ENCODE assay signal across 14 mouse cellular contexts in genomic region chr4:149942831-149943741, GRCm38 (mm10). TPM values are rescaled to one million over a fixed set of nuclear protein-coding genes. Genes with fewer than 3 reads are reported as not detected.
DNase-seq lines count a peak whose midpoint lies in the region; TF ChIP-seq lines count a peak whose summit lies in the region.
"Had no signal": no experiment of that assay in that cellular context is flagged by ENCODE, and none has a peak within 500 bp of the region (broad histone marks: within the 10 kb centered on the region; RNA-seq: fewer than 3 reads in every experiment).

No protein-coding gene starts in this region.

- no peak for TF ChIP-seq CTCF in gastrocnemius, adult 2 months (IDR thresholded peaks at IDR 0.05)

- H3K9me3 ChIP-seq in limb, embryonic 10.5 days (replicated peaks): no peaks in the 10 kb centered on the region
- H3K9me3 ChIP-seq: embryonic facial prominence, embryonic 15.5 days; heart, embryonic 15.5 days; kidney, embryonic 15.5 days had no signal

- peak; percentile 30 for DNase-seq in gastrocnemius, adult 2 months
- DNase-seq in gastrocnemius, postnatal 10 days: no peak
- peak; percentile 23 for DNase-seq in ES-CJ7 (ENCODE audit: low read depth, low spot score)
- peak; percentile 42 to 44 for DNase-seq in cerebellum, postnatal 14 days
- no peak for DNase-seq in limb, embryonic 10.5 days (ENCODE audit: low spot score)
- no peak for DNase-seq in adrenal gland, adult 18-20 months (ENCODE audit: low spot score in 2 of 2)
- DNase-seq in adrenal gland, postnatal 14 days: no peak
- DNase-seq in adrenal gland, postnatal 25 days: no peak
- DNase-seq: lung, postnatal 14 days; retina, postnatal 1 day; thymus, postnatal 14 days had no signal

- H3K36me3 ChIP-seq in limb, embryonic 10.5 days: no peaks in the 10 kb centered on the region
- H3K36me3 ChIP-seq: embryonic facial prominence, embryonic 15.5 days; heart, embryonic 15.5 days; kidney, embryonic 15.5 days had no signal

- 63% methylated on average over 10 of the region's 10 CpGs for WGBS in limb, embryonic 10.5 days

- H3K4me1 ChIP-seq in limb, embryonic 10.5 days: peaks cover 95% of the 10 kb centered on the region

- intact Hi-C loops in gastrocnemius, adult 2 months (cut with DNase I): no loop called here

- peak overlapping the region; percentile 9 for H3K27ac ChIP-seq in gastrocnemius, adult 2 months
- H3K27ac ChIP-seq in limb, embryonic 10.5 days: peak overlapping the region; percentile 70
- H3K27ac ChIP-seq: embryonic facial prominence, embryonic 15.5 days; heart, embryonic 15.5 days; kidney, embryonic 15.5 days had no signal

- peak overlapping the region; percentile 37 for H3K4me3 ChIP-seq in gastrocnemius, adult 2 months
- H3K4me3 ChIP-seq in limb, embryonic 10.5 days: no peak overlapping the region
- H3K4me3 ChIP-seq: embryonic facial prominence, embryonic 15.5 days; heart, embryonic 15.5 days; kidney, embryonic 15.5 days had no signal

- H3K27me3 ChIP-seq in limb, embryonic 10.5 days (ENCODE audit: low read depth, poor library complexity, severe bottlenecking): 0 out of 2 replicates have a peak, but pooled peaks cover 5% of the 10 kb centered on the region
- H3K27me3 ChIP-seq: embryonic facial prominence, embryonic 15.5 days; heart, embryonic 15.5 days had no signal

RNA-seq across cellular contexts. Expression of gene Spsb1, which starts 11.8 kb away (rescaled TPM):
- total RNA-seq in gastrocnemius, adult 2 months (2021): 10 to 100 TPM in 1 of 2 experiments, 1 to 10 TPM in 1; 5.5 to 16.1 TPM
- 10 to 100 TPM; 18.9 to 21.1 TPM for total RNA-seq in gastrocnemius, postnatal 10 days (2021)
- polyA plus RNA-seq in limb, embryonic 10.5 days (2016; fragmentation: Nextera tagmentation; extraction: Ambion mirVana): 13.7 and 18.8 TPM in 2 replicates
- total RNA-seq in adrenal gland, adult 18-20 months (2021): 10 to 100 TPM; 19.5 to 22.1 TPM
- total RNA-seq in adrenal gland, postnatal 14 days (2021): 24.7 and 29.6 TPM in 2 replicates
- 23.7 and 25.6 TPM in 2 replicates for total RNA-seq in adrenal gland, postnatal 25 days (2021)

Comparison
In these comparisons a context has a peak if more than half of its experiments do, and no peak if none do; other contexts are left out.
1. DNase-seq: peak in gastrocnemius, adult 2 months (single experiment), ES-CJ7 (single experiment) and cerebellum, postnatal 14 days (2 of 2); none in gastrocnemius, postnatal 10 days (single experiment), limb, embryonic 10.5 days (single experiment), adrenal gland, adult 18-20 months (0 of 2), adrenal gland, postnatal 14 days (single experiment) and adrenal gland, postnatal 25 days (single experiment).